Mouse (Mus musculus): ENCODE results near the gene Msh4. TPM values are rescaled to one million over a fixed set of nuclear protein-coding genes. Genes with fewer than 3 reads are reported as not detected.

The Msh4 gene
- total RNA-seq, 2 experiments from 2014 or later, result 0.59 to 0.71 TPM

GRCm38 (mm10) chr3:153817376-153817890 is 88.5 kb downstream of the Msh4 start:
- DNase-seq (ENCODE audit: low spot score in 2 of 2), result no peak

GRCm38 (mm10) chr3:153814026-153814425 is 91.9 kb downstream of the Msh4 start:
- DNase-seq (ENCODE audit: low spot score in 2 of 2), result no peak

GRCm38 (mm10) chr3:153808406-153808805 is 97.5 kb downstream of the Msh4 start:
- DNase-seq (ENCODE audit: low spot score in 2 of 2), result no peak

- no peak for DNase-seq (ENCODE audit: low spot score in 2 of 2)
These were observed 98.3 kb downstream of the Msh4 start for GRCm38 (mm10) chr3:153807444-153808149.

Other genes starting within 250 kb of the Msh4 start
- gene St6galnac3, start 181.0 kb downstream of the Msh4 start, total RNA-seq (2021), result 10 to 100 TPM; 22.3 to 24.9 TPM
- gene Asb17, start 61.9 kb downstream of the Msh4 start, total RNA-seq (2021), result not detected
- 10 to 100 TPM; 73.5 to 80.8 TPM for gene Rabggtb, start 6.9 kb upstream of the Msh4 start, total RNA-seq (2021)
- gene Acadm, start 38.5 kb upstream of the Msh4 start, total RNA-seq (2021), result 10 to 100 TPM; 43.8 to 58.1 TPM
- 10 to 100 TPM; 45.5 to 48.6 TPM for gene Slc44a5, start 67.3 kb upstream of the Msh4 start, total RNA-seq (2021)

Data from layer of hippocampus, postnatal 10 days (tissue).